Mouse (Mus musculus): ENCODE data around the gene Nudt14. TPM values are rescaled to one million over a fixed set of nuclear protein-coding genes. Genes with fewer than 3 reads are reported as not detected.
A peak's percentile ranks its signal among the peaks of the same experiment; 100 is the strongest.

The Nudt14 gene
- total and polyA plus RNA-seq, 2 experiments from 2014 or later = 22.2 to 55.5 TPM

- no peak for TF ChIP-seq CTCF (IDR thresholded peaks at IDR 0.05; ENCODE audit: low read depth)
- H3K27me3 ChIP-seq (ENCODE audit: insufficient read depth, low read length) = no peaks in the 10 kb centered on the region
- H3K36me3 ChIP-seq (ENCODE audit: insufficient read depth) = no peaks in the 10 kb centered on the region
- 5% methylated on average over 6 of the region's 6 CpGs for WGBS
- peak overlapping the region; percentile 88 for H3K27ac ChIP-seq (ENCODE audit: low read depth, low read length)
- ATAC-seq (peak; percentile 44), DNase-seq (no peak)
- H3K4me1 ChIP-seq (ENCODE audit: insufficient read depth) = peaks cover 5% of the 10 kb centered on the region; the same call in 1 of the 2 replicates
- peak overlapping the region; percentile 93 for H3K4me2 ChIP-seq (ENCODE audit: low read depth)
- H3K4me3 ChIP-seq (ENCODE audit: low read depth, low read length) = peak overlapping the region; percentile 58
- H3K9ac ChIP-seq = peak overlapping the region; percentile 94
- no peaks in the 10 kb centered on the region for H3K9me3 ChIP-seq (ENCODE audit: low read length)
These were observed 8.8 kb upstream of the Nudt14 start for GRCm38 (mm10) chr12:112950761-112951129.

DNA sequence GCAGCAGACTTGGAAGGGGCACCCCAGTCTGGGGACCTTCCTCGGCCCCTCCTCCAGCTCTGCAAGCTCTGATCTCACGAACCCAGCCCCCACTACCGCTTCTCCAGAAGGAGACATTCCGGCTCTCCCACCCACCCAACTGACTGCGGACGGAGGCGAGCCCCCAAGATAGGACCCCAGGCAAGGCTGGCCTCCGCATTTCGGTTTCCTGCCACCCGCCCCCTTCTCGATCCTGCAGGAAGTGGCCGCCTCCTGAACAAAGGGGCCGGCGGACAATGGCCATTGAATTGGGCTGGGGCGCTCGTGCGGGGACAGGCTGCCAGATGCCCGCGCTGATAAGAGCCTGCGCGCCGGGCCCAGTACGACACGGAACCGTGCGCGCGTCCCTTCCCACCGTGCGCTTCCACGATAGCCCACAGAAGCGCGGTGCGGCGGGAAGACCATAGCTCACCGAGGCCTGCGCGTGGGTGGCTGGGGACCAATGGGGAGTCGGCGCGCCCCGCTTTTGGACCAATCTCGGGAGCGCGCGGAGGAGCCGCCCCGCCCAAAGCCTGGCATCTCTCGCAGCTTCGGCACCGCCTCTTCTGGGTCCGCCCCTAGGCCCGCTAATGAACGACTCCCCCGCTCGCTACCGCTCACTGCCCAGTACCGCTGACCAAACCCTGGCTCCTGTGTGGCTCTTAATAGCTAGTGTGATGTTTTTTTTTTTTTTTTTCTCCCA, 8.3 kb upstream of the Nudt14 start:
- H3K4me1 ChIP-seq (ENCODE audit: insufficient read depth) = peaks cover 5% of the 10 kb centered on the region; the same call in 1 of the 2 replicates
- H3K27ac ChIP-seq (ENCODE audit: low read depth, low read length) = peak overlapping the region; percentile 88
- H3K9ac ChIP-seq = peak overlapping the region; percentile 94
- TF ChIP-seq CTCF (IDR thresholded peaks at IDR 0.05; ENCODE audit: low read depth) = peak; percentile 26
- peak; percentile 96 for DNase-seq
- peak; percentile 96 for ATAC-seq
- no peaks in the 10 kb centered on the region for H3K27me3 ChIP-seq (ENCODE audit: insufficient read depth, low read length)
- no peaks in the 10 kb centered on the region for H3K36me3 ChIP-seq (ENCODE audit: insufficient read depth)
- under 1% methylated on average over 57 of the region's 58 CpGs for WGBS
- H3K9me3 ChIP-seq (ENCODE audit: low read length) = no peaks in the 10 kb centered on the region
- peak overlapping the region; percentile 93 for H3K4me2 ChIP-seq (ENCODE audit: low read depth)
- H3K4me3 ChIP-seq (ENCODE audit: low read depth, low read length) = peak overlapping the region; percentile 58

DNA sequence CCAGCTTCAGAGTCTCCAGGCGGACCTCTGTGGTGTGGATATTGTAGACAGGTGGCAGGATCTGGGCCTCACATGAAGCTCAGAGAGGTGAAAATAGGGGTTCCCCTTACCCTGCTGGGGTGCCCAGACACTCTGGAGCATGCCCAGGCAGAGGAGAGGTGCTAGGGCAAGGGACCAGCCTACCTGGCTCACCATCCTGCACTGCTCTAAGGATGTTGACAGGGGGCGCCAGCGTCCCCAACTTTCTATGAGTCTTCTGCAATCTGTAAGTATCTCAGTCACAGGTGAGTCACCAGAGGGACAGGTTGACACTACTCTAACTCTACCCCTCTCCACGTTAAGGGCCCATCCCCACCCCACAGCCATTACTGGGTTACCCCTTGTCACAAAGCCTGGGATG, 5.4 kb upstream of the Nudt14 start:
- no peak overlapping the region for H3K9ac ChIP-seq
- no peaks in the 10 kb centered on the region for H3K36me3 ChIP-seq (ENCODE audit: insufficient read depth)
- ATAC-seq (no peak), DNase-seq (no peak)
- no peak overlapping the region for H3K4me2 ChIP-seq (ENCODE audit: low read depth)
- H3K27me3 ChIP-seq (ENCODE audit: insufficient read depth, low read length) = no peaks in the 10 kb centered on the region
- WGBS = 28% methylated on average over 4 of the region's 4 CpGs
- H3K9me3 ChIP-seq (ENCODE audit: low read length) = no peaks in the 10 kb centered on the region
- peaks cover 6% of the 10 kb centered on the region; the same call in 1 of the 2 replicates for H3K4me1 ChIP-seq (ENCODE audit: insufficient read depth)
- H3K27ac ChIP-seq (ENCODE audit: low read depth, low read length) = no peak overlapping the region
- H3K4me3 ChIP-seq (ENCODE audit: low read depth, low read length) = no peak overlapping the region
- peak; percentile 48; the same call in 1 of the 2 replicates for TF ChIP-seq CTCF (IDR thresholded peaks at IDR 0.05; ENCODE audit: low read depth)

DNA sequence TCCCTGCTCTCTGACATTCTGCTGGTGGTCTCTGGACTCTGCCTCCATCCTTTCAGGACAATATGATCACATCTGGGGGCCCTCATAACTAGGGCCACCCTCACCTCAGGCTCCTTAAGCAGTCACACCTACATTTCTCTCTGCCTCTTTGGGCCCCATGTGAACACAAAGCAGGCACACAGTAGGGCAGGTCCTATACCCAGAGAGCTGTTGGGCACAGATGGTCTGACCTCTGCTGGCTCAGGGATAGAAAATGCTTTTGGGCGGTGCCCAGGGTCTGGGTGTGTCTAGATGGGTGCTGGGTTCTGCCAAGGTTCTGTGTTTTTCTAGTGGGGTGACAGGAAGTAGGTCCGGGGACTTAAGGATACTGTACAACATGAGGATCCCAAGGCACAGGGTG, 1.7 kb upstream of the Nudt14 start:
- Histone ChIP-seq H3K4me3 (ENCODE audit: low read depth, low read length) (no peak overlapping the region), H3K4me2 (ENCODE audit: low read depth) (no peak overlapping the region), H3K9me3 (ENCODE audit: low read length) (no peaks in the 10 kb centered on the region), H3K27me3 (ENCODE audit: insufficient read depth, low read length) (no peaks in the 10 kb centered on the region), H3K27ac (ENCODE audit: low read depth, low read length) (no peak overlapping the region), H3K9ac (no peak overlapping the region), H3K4me1 (ENCODE audit: insufficient read depth) (peaks cover 10% of the 10 kb centered on the region; the same call in 1 of the 2 replicates), H3K36me3 (ENCODE audit: insufficient read depth) (no peaks in the 10 kb centered on the region)
- no peak for DNase-seq
- no peak for ATAC-seq
- TF ChIP-seq CTCF (IDR thresholded peaks at IDR 0.05; ENCODE audit: low read depth) = no peak
- 89% methylated on average over 2 of the region's 2 CpGs for WGBS

GRCm38 (mm10) chr12:112941156-112941775, 658 bp downstream of the Nudt14 start:
- peak overlapping the region; percentile 69 for H3K4me2 ChIP-seq (ENCODE audit: low read depth)
- no peaks in the 10 kb centered on the region for H3K27me3 ChIP-seq (ENCODE audit: insufficient read depth, low read length)
- H3K9ac ChIP-seq = peak overlapping the region; percentile 76
- TF ChIP-seq CTCF (IDR thresholded peaks at IDR 0.05; ENCODE audit: low read depth) = no peak
- H3K4me3 ChIP-seq (ENCODE audit: low read depth, low read length) = peak overlapping the region; percentile 79
- DNase-seq (peak; percentile 19), ATAC-seq (peak; percentile 2; the same call in 1 of the 2 replicates)
- peaks cover 10% of the 10 kb centered on the region; the same call in 1 of the 2 replicates for H3K4me1 ChIP-seq (ENCODE audit: insufficient read depth)
- no peaks in the 10 kb centered on the region for H3K9me3 ChIP-seq (ENCODE audit: low read length)
- 36% methylated on average over 10 of the region's 10 CpGs for WGBS
- H3K36me3 ChIP-seq (ENCODE audit: insufficient read depth) = no peaks in the 10 kb centered on the region
- H3K27ac ChIP-seq (ENCODE audit: low read depth, low read length) = peak overlapping the region; percentile 40; the same call in 1 of the 2 replicates

GRCm38 (mm10) chr12:112940710-112941109, 1.2 kb downstream of the Nudt14 start:
- no peak for TF ChIP-seq CTCF (IDR thresholded peaks at IDR 0.05; ENCODE audit: low read depth)
- ATAC-seq (no peak), DNase-seq (no peak)
- Histone ChIP-seq H3K4me2 (ENCODE audit: low read depth) (no peak overlapping the region), H3K27me3 (ENCODE audit: insufficient read depth, low read length) (no peaks in the 10 kb centered on the region), H3K36me3 (ENCODE audit: insufficient read depth) (no peaks in the 10 kb centered on the region), H3K4me1 (ENCODE audit: insufficient read depth) (peaks cover 10% of the 10 kb centered on the region; the same call in 1 of the 2 replicates), H3K4me3 (ENCODE audit: low read depth, low read length) (no peak overlapping the region), H3K27ac (ENCODE audit: low read depth, low read length) (no peak overlapping the region), H3K9ac (no peak overlapping the region), H3K9me3 (ENCODE audit: low read length) (no peaks in the 10 kb centered on the region)
- WGBS = 80% methylated on average over 9 of the region's 9 CpGs

GRCm38 (mm10) chr12:112940238-112940637, 1.7 kb downstream of the Nudt14 start:
- WGBS = 77% methylated on average over 4 of the region's 4 CpGs
- DNase-seq (no peak), ATAC-seq (no peak)
- no peaks in the 10 kb centered on the region for H3K27me3 ChIP-seq (ENCODE audit: insufficient read depth, low read length)
- H3K4me2 ChIP-seq (ENCODE audit: low read depth) = no peak overlapping the region
- H3K36me3 ChIP-seq (ENCODE audit: insufficient read depth) = no peaks in the 10 kb centered on the region
- H3K27ac ChIP-seq (ENCODE audit: low read depth, low read length) = no peak overlapping the region
- no peaks in the 10 kb centered on the region for H3K9me3 ChIP-seq (ENCODE audit: low read length)
- H3K9ac ChIP-seq = no peak overlapping the region
- peaks cover 10% of the 10 kb centered on the region; the same call in 1 of the 2 replicates for H3K4me1 ChIP-seq (ENCODE audit: insufficient read depth)
- TF ChIP-seq CTCF (IDR thresholded peaks at IDR 0.05; ENCODE audit: low read depth) = no peak
- no peak overlapping the region for H3K4me3 ChIP-seq (ENCODE audit: low read depth, low read length)
